Mouse (Mus musculus) v-Abl transformed pro-B cells (cell line): Measurements from ENCODE around the gene Hils1.

Experiments
- in situ Hi-C, 2 experiments: fragments of 400-800 bp; cut with MboI; formaldehyde crosslinking; loops; one replicate each; pipeline ENCODE4 v1.15.1; 2025; ENCODE audit not compliant: unreplicated experiment in 2 of 2

Hils1 gene

DNA sequence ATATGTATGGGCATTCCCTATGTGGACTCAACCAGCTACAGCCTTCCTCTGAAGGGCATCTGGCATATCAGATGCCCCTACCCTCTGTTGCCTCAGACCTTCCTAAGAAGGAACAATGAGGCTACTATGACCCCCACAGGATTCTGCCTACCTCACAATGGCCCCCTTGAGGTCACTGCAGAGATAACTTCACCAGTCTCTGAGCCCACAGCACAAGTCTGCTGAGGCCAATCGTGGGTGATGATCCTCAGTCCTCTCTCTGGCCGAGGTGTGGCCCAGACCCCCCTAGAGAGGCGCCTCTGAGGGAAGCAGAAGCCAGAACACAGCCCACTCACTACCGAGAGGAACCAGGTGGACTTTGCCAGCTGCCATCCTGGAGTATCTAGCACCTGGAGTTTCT is at the start of gene Hils1:
TSS of gene Hils1 (plus strand) at position 175 of the 400 bp plus-strand sequence.
- in situ Hi-C loops, result loop anchor here in 1 of 2 experiments (10.0 kb wide), 1 partner anchor 137 kb away; no protein-coding TSS in a partner anchor

DNA sequence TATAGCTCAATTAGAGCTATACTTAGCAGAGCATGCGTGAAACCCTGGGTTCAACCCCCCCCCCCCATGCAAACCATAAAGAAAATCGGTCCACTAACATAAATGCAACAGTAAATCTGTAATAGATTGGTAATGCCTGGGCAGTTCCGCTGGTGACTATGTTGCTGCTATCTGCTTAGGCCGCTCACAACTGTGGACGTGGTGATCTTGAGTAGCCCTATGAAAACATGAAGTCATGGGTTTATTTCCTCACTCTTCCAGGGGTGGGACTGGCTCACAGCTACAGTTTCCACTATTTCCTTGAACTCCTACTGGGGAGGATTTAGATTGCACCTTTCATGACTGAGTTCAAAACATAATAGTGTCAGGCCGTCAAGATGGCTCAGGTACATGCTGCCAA is 49.7 kb upstream of the Hils1 start:
- in situ Hi-C loops, result no loop called here

DNA sequence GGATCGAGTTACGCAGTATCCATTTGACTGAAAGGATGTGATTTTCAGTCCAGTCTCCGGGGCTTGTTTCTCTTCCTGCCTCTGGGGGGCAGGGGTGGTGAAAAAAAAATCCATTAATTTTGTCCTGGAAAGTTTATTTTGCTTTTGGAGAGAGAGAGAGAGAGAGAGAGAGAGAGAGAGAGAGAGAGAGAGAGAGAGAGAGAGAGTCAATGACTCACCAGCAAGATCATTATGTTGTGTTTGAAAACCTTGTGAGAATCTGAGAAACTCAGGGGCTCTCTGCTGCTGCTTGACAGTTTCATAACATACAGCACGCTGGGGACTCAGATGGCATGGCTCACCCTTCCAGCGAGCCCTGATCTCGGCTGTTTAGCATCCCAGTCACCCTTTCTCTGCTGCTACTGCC is 46.4 kb upstream of the Hils1 start:
- in situ Hi-C loops, result no loop called here

DNA sequence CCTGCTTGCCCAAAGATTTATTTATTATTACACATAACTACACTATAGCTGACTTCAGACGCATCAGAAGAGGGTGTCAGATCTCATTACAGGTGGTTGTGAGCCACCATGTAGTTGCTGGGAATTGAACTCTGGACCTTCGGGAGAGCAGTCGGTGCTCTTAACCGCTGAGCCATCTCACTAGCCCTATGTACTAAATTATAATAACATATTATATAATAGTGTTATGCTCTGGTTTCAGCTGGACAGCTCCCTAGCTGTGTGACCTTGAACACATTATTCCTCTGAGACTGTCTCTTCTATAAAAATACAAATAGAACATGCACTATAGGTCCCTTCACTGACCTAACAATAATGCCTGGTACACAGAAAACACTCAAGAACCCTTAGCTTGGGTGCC is 42.4 kb upstream of the Hils1 start:
- in situ Hi-C loops, result no loop called here

DNA sequence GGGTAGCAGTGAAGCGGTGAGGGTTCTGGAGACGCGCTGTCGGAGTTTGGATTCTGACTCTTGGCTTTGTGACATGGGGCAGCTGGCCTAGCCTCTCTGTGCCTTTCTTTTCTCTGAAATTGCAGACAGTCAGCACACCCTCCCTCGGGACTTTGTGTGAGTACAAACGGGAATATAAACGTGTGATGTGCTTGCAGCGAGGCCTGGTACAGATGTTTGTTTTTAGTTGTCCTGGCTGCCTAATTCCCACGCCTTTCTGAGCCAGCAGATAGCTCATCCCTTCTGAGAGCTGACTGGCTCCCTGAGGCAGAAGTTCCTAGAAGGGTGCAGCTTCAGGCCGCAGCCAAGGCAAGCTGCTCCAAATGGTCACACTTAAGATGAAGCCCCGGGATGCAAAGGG is 41.0 kb upstream of the Hils1 start:
- in situ Hi-C loops, result no loop called here

DNA sequence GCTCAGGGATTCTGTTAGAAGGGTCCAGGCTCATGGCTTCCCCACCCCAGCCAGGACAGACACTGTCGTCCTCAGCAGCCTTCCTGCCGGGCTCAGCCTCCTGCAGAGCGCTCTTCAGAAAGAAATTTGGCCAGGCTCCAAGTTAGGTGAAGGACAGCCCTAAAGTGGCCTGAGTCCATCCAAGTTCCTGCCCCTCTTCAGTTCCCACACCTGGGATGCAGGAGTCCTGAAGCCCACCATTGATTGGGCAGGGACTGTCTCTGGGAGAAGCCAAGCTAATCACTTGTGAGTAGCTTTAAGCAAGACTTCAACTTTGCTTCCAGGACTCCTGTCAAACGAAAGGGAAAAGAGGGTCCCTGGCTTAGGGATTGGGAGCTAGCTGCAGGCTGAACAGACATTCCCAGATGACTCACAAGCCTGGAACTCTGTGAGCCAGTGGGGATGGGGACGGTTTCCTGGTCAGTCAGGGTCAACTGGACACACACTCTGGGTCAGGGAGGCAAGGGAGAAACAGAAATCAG is 39.6 kb upstream of the Hils1 start:
- in situ Hi-C loops, result no loop called here

DNA sequence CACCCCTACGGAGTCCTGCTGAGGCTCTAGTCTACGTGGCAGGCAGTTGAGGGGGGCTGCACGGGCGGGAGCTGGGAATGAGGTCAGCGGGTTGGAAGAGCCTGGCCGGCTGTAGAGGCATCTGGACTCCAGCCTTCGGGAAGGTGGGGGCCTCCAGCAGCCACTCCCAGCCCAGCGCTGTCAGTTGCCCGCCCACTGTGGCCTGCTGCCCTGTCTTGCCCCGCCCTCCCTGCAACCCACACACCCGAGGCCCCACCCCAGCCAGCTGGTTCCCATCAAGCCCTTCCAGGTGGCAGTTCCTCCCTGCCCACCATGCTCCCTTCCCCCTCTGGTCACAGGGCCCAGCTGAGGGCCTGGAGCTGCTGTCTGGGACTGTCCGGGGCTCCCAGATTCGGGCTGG is 38.6 kb upstream of the Hils1 start:
- in situ Hi-C loops, result no loop called here

DNA sequence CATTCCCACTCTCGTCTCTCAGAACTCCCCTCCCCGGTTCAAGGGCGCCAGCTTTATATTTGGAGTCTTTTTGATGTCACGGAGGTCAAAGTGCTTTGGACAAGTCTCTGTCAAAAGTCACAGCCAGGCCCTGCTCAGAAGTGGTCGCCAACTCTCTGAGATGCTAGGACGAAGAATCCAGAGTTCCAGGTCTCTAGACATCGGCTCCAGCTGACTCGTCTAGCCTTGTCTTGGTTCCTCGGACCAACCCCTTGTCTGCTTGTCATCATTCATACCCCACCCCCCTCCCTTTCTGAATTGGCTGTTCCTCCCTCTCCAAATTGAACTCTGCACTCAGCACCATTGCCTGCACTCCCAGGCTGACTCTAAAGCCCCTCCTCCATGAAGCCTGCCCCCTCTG is 37.8 kb upstream of the Hils1 start:
- in situ Hi-C loops, result no loop called here

DNA sequence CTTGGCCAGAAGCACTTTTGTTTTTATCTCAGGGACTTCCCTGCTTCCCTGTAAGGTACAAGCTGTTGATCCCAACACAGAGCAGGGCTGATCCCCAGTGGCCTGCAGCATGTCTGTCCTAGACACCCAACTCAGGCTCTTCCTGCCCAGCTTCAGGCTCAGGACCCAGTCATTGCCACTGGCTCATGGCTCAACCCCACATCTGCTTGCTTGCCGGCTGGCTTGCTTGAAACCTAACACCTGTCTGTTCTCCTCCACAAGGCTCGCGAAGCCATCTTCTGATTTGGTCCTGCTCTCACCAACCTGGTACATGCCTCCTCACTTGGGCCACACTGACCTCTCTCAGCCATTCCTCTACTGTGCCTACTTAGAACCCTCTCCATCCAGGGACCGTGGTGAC is 37.2 kb upstream of the Hils1 start:
- in situ Hi-C loops, result loop anchor here (10.0 kb wide), 4 partner anchors 65 to 595 kb away; no protein-coding TSS in a partner anchor

DNA sequence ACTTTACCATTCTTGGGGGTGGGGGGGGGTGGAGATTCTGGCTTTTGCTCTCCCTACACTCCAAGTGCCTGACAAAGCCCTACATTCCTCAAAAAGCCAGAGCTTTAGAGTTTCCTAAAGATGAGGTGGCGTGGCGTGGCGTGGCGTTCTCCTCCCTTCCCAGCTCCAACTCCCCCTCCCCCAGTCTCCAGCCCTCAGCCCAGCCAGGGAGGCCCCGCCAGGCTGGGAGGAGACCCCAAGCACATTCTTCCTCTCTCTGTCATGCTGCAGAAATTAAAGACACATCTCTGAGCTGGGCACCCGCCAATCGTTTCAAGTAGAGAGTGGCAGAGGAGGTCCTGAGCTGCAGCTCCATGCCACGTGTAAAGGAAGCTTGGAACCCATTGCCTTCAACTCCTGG is 33.8 kb upstream of the Hils1 start:
- in situ Hi-C loops, result loop anchor here (10.0 kb wide), 4 partner anchors 69 to 591 kb away; no protein-coding TSS in a partner anchor

DNA sequence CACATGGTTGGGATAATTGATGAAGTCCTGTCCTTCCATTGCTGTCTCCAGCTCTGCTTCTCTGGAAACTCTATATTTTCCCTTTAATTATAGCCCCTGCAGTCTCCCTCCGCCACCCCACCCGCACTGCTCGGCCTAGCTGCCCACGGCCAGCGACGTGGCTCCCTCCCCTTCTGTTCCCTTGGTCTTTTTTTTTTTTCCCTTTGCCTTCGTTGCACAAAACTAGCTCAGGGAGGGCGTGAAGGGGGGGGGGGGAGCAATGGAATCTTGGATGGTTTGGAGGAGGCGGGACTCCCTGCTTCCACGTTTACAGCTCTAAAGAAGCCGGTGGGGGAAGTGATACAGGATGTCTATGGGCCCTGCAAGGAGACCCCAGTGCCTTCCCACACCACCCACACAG is 32.9 kb upstream of the Hils1 start:
- in situ Hi-C loops, result loop anchor here (10.0 kb wide), 4 partner anchors 70 to 590 kb away; no protein-coding TSS in a partner anchor

DNA sequence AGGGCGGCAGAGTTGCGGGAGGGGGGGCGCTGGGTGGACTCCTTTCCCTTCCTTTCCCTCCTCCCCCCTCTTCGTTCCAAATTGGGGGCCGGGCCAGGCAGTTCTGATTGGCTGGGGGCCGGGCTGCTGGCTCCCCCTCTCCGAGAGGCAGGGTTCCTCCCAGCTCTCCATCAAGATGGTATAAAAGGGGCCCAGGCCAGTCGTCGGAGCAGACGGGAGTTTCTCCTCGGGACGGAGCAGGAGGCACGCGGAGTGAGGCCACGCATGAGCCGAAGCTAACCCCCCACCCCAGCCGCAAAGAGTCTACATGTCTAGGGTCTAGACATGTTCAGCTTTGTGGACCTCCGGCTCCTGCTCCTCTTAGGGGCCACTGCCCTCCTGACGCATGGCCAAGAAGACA is 31.3 kb upstream of the Hils1 start, which contains the start of gene Col1a1:
TSS of gene Col1a1 (plus strand) at position 180 of the 400 bp plus-strand sequence.
- in situ Hi-C loops, result loop anchor here (5.0 to 10.0 kb wide), 7 partner anchors 71 to 589 kb away; partner anchors contain the start of gene Pdk2 (in 2 of the 2)

DNA sequence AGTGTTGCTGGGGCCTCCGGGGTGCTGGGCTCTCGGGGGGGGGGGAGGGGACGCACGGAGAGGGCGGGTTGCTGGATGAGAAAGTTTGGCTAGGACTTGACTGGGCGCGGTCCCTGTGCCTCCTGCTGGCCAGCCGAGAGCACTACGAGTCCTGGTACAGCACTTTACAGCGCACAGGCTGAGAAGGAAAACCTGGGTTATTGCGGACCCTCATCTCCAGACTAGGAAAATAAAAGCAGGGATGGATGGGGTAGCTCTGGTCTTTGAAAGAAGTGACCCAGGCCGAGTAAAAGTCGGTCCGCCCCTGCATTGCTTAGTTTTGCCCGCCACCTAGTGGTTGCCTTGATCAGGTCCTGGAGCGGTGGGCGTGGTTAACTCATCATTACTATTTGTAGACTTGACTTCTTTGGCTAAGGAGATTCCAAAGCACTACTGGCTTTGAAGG is 30.5 kb upstream of the Hils1 start:
- in situ Hi-C loops, result loop anchor here (5.0 to 10.0 kb wide), 7 partner anchors 72 to 588 kb away; partner anchors contain the start of gene Pdk2 (in 2 of the 2)

DNA sequence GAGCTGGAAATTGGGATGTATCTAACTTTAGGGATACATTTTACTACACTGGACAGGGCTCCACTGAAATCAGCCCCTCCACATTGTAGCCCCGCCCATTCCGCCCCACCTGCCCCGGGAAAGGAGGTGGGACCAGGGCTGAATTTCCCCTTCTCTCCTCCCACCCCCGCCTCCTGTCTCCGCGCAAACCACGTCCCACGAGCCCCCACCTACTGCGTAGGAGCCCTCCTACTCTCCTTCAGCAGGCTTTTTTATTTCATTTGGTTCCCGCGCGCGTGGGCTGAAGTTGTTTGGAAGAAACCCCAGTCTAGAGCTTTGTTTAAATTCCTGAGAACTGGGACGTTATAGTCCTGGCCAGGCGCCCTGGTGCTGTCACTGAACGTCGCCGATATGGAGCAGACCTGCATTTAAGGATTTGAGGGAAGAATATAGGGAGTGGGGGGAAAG is 30.0 kb upstream of the Hils1 start:
- in situ Hi-C loops, result loop anchor here (5.0 to 10.0 kb wide), 7 partner anchors 73 to 587 kb away; partner anchors contain the start of gene Pdk2 (in 2 of the 2)

DNA sequence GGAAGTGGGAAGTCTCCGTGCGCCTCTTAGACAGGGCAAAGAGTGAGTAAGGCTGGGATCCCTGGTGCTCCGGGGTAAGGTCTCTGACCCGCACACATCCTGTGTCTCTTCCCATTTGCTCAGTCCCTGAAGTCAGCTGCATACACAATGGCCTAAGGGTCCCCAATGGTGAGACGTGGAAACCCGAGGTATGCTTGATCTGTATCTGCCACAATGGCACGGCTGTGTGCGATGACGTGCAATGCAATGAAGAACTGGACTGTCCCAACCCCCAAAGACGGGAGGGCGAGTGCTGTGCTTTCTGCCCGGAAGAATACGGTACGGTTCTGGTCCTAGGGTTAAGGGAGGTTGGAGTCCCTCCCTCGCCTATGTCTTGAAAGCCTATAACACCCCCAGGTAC is 29.6 kb upstream of the Hils1 start:
- in situ Hi-C loops, result loop anchor here (5.0 to 10.0 kb wide), 7 partner anchors 73 to 587 kb away; partner anchors contain the start of gene Pdk2 (in 2 of the 2)

DNA sequence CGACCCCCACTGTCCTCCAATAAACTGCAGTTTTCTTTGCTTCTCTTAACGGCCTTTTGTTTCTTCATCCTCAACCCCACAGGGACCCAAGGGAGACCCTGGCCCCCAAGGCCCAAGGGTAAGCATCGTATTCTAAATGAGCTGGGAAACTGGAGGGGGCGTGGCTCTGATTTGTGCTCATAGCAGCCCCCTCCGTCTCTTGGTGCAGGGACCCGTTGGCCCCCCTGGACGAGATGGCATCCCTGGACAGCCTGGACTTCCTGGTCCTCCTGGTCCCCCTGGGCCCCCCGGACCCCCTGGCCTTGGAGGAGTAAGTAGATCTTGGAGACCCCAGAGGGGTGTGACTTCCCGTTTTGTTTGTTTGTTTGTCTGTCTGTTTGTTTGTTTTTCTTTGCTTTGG is 29.1 kb upstream of the Hils1 start:
- in situ Hi-C loops, result loop anchor here (5.0 to 10.0 kb wide), 7 partner anchors 73 to 587 kb away; partner anchors contain the start of gene Pdk2 (in 2 of the 2)

DNA sequence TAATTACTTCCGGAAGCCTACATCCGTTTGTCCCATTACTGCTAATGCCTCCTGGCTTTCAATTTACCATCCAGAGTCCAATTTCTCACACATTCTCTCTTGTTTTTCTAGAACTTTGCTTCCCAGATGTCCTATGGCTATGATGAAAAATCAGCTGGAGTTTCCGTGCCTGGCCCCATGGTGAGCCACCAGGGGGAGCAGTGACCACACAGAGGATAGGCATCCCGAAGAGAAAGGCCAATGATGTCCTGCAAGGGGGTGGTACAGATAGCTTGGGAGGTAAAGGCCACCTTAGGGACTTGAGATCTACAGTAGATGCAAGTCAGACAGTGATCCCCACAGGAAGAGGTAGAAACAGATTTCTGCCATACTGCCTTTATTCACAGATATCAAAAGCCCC is 28.1 kb upstream of the Hils1 start:
- in situ Hi-C loops, result loop anchor here (5.0 to 10.0 kb wide), 7 partner anchors 74 to 586 kb away; partner anchors contain the start of gene Pdk2 (in 2 of the 2)

DNA sequence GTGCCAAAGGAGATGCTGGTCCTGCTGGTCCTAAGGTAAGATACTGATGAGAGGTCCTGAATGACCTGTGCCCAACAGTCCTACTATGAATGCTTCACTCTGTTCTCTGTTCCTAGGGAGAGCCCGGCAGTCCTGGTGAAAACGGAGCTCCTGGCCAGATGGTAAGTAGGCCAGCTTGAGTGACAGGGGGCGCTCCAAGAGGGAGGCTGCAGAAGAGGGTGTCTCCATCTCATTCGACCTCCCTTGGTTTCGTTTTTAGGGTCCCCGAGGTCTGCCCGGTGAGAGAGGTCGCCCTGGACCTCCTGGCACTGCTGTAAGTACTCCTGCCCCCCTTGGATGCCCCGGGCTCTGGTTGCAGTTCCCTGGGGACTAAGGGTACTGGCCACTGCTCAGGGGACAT is 26.3 kb upstream of the Hils1 start:
- in situ Hi-C loops, result loop anchor here in 1 of 2 experiments (10.0 kb wide), 1 partner anchor 294 kb away; no protein-coding TSS in a partner anchor

DNA sequence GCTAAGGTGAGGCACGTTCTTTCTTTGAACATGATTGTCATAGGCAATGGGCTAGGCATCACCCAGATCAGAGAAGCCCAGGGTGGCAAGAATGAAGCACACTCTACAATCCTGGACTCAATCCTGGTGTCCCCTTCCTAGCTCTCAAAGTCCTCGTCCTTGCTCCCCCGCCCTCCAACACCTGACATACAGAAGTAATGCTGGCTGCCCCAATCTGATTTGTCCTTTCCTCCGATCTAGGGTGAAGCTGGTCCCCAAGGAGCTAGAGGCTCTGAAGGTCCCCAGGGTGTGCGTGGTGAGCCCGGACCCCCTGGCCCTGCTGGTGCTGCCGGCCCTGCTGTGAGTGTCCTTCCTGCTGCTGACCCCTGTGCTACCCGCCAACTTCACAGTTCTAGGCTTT is 25.6 kb upstream of the Hils1 start:
- in situ Hi-C loops, result loop anchor here in 1 of 2 experiments (10.0 kb wide), 1 partner anchor 293 kb away; no protein-coding TSS in a partner anchor

DNA sequence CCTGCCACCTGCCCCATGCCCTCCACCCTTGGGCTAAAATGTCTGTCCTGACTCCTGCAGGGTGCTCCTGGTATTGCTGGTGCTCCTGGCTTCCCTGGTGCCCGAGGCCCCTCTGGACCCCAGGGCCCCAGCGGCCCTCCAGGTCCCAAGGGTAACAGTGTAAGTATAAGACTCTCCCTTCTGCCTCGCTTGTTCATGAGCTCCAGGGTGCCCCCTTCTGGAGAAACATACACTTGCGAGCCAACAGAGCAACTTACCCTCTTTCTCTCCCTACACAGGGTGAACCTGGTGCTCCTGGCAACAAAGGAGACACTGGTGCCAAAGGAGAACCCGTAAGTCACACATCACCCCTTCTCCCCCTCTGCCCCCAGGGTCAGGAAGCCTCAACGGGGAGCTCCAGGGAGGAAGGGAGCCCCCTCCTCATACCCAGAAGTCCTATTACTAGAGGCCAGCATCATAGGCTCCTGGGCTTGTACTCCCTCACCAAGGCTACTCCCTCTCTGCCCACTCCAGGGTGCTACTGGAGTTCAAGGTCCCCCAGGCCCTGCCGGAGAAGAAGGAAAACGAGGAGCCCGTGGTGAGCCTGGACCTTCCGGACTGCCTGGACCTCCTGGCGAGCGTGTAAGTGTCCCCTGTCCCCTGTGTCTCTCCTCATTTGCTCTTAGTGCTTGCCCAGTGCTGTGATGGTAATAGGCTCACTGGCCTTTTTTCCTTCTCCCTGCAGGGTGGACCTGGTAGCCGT is 24.9 kb upstream of the Hils1 start:
- in situ Hi-C loops, result loop anchor here in 1 of 2 experiments (10.0 kb wide), 1 partner anchor 292 kb away; no protein-coding TSS in a partner anchor

DNA sequence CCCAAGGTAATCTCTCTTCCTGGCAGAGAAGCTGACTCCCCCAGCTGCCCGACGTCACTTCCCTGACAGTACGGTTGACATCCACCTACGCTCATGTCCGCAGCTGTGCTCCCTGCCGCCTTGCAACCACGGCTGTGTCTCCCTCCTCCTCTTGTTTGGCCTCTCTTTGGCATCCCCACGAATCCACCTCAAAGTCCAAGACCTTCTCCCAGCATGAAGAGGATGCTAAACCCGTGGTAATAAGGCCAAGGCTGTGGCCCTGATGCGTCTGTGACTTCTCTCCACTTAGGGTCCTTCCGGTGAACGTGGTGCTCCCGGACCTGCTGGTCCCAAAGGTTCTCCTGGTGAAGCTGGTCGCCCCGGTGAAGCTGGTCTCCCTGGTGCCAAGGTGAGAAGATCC is 24.3 kb upstream of the Hils1 start:
- in situ Hi-C loops, result loop anchor here in 1 of 2 experiments (10.0 kb wide), 1 partner anchor 292 kb away; no protein-coding TSS in a partner anchor
